Mouse (Mus musculus) A20 (cell line): ENCODE measurements around the gene Tceal1.

Source experiments
- DNase-seq: peaks from one replicate; pipeline ENCODE4 v3.0.0-alpha.2; 2011; ENCODE audit warnings: low read depth, low spot score

Gene Tceal1

GRCm38 (mm10) chrX:136749329-136749728, 41.5 kb downstream of the Tceal1 start:
- no peak for DNase-seq

GRCm38 (mm10) chrX:136755464-136755863, 47.7 kb downstream of the Tceal1 start:
- DNase-seq, result no peak
